Mouse (Mus musculus): ENCODE data around the gene Kif4.

DNA sequence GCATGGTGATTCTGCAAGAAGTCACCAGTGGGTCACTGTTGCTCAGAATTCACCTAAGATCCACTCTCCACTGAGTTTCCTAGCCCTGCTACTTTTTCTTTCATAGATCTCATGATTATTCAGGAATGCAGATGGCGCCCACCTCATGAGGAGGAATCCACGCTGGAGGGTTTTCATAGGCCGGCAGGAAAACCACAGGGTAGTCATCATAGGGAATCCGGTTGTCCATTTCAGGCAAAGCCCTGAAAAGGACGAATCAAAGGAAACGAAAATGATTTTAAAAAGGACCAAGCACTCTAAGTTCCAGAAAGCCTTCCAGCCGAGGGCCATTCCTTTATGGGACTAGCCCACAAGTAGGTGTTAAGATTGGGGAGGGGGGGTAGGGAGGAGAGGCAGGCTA, 391 bp upstream of the Kif4 start:
- TF ChIP-seq CTCF (IDR thresholded peaks at IDR 0.05; ENCODE audit: insufficient read depth, low read depth, low read length) (no peak), POLR2A (IDR thresholded peaks at IDR 0.05; ENCODE audit: insufficient read depth, low read depth, low read length) (no peak)

Data from olfactory bulb, adult 2 months (tissue).